Mouse (Mus musculus) heart, adult 18-20 months (tissue): ENCODE results near the gene Cep95. TPM values are rescaled to one million over a fixed set of nuclear protein-coding genes. Genes with fewer than 3 reads are reported as not detected.
A peak's percentile ranks its signal among the peaks of the same experiment; 100 is the strongest.
"Not testable (repeated sequence)": the region's sequence is repeated elsewhere in the genome, so short reads cannot be mapped to it uniquely, and the experiment has no call there.

ENCODE experiments used
- DNase-seq, 2 experiments: peaks; one replicate each; pipeline ENCODE4 v3.0.0; 2021 to 2022; ENCODE audit warnings: mixed read lengths in 1 of 2
- long read RNA-seq, 2 experiments: library from polyadenylated mRNA; stranded (forward); transcript quantifications; one replicate each; pipeline ENCODE4 v2.0.0; 2021
- total RNA-seq, 2 experiments: library from RNA; stranded (reverse); gene quantifications; 2 replicates each; pipeline ENCODE4 v1.2.3; 2021

Cep95 gene
- 1 to 10 TPM; 3.8 to 5.3 TPM for total RNA-seq
- long read RNA-seq, experiment 1, partial matches to known transcripts: 0 of 7 reads
- long read RNA-seq, experiment 1, other reads (novel, unspliced or antisense): 6 of 7 reads
- long read RNA-seq, experiment 2, partial matches to known transcripts: 0 of 3 reads
- long read RNA-seq, experiment 2, other reads (novel, unspliced or antisense): 2 of 3 reads

GRCm38 (mm10) chr11:106788775-106789459 is at the start of gene Cep95, which contains the start of gene Ddx5:
TSS of gene Cep95 (plus strand) at chr11:106789252.
TSS of gene Ddx5 (minus strand) at chr11:106789185.
- DNase-seq: peak; percentile 94 to 98

- DNase-seq: not testable (repeated sequence)
Observed at GRCm38 (mm10) chr11:106740724-106741123, 48.3 kb upstream of the Cep95 start.

- DNase-seq: no peak
Observed at GRCm38 (mm10) chr11:106741232-106741631, 47.8 kb upstream of the Cep95 start.

- no peak for DNase-seq
Observed at GRCm38 (mm10) chr11:106741826-106742225, 47.2 kb upstream of the Cep95 start.

- no peak for DNase-seq
Observed at GRCm38 (mm10) chr11:106742388-106742841, 46.6 kb upstream of the Cep95 start.

GRCm38 (mm10) chr11:106744949-106745348 is 44.1 kb upstream of the Cep95 start:
- no peak for DNase-seq

- DNase-seq: not testable (repeated sequence)
Observed at GRCm38 (mm10) chr11:106749557-106750120, 39.4 kb upstream of the Cep95 start.

- DNase-seq: no peak
Observed at GRCm38 (mm10) chr11:106750121-106750751, 38.8 kb upstream of the Cep95 start, which contains the start of gene Pecam1. TSS of gene Pecam1 (minus strand) at chr11:106750628.

- DNase-seq: no peak
Observed at GRCm38 (mm10) chr11:106751039-106752018, 37.7 kb upstream of the Cep95 start, which contains the start of gene Milr1. TSS of gene Milr1 (plus strand) at chr11:106751226.

GRCm38 (mm10) chr11:106752103-106752502 is 36.9 kb upstream of the Cep95 start:
- peak in 1 of 2 experiments; percentile 62 for DNase-seq

GRCm38 (mm10) chr11:106753314-106753713 is 35.7 kb upstream of the Cep95 start:
- DNase-seq: no peak

GRCm38 (mm10) chr11:106755583-106755982 is 33.5 kb upstream of the Cep95 start:
- no peak for DNase-seq

- peak in 1 of 2 experiments; percentile 34 for DNase-seq
Observed at GRCm38 (mm10) chr11:106759028-106759427, 30.0 kb upstream of the Cep95 start.

- no peak for DNase-seq
Observed at GRCm38 (mm10) chr11:106760511-106760910, 28.5 kb upstream of the Cep95 start.

- DNase-seq: peak; percentile 48 to 74
Observed at GRCm38 (mm10) chr11:106762139-106762799, 26.8 kb upstream of the Cep95 start.

- DNase-seq: no peak
Observed at GRCm38 (mm10) chr11:106762800-106763185, 26.3 kb upstream of the Cep95 start.

GRCm38 (mm10) chr11:106766611-106767162 is 22.4 kb upstream of the Cep95 start:
- no peak for DNase-seq

GRCm38 (mm10) chr11:106767516-106767915 is 21.5 kb upstream of the Cep95 start:
- DNase-seq: no peak

- no peak for DNase-seq
Observed at GRCm38 (mm10) chr11:106770195-106770974, 18.7 kb upstream of the Cep95 start.

GRCm38 (mm10) chr11:106773061-106773460 is 16.0 kb upstream of the Cep95 start:
- no peak for DNase-seq
